Mouse (Mus musculus) midbrain, embryonic 13.5 days (tissue): ENCODE measurements at regions not wholly inside any gene's neighbourhood (a gene's known extent, or its start where the extent isn't known, plus 50 kb on each side); places are given as distances from the start of the nearest gene placed in this dataset.

Experiments
- ATAC-seq: fragments of 200-750 bp; cut with Nextera tagmentation; 2 replicates; pipeline ENCODE4 v1.8.0; 2017; ENCODE audit warnings: mild to moderate bottlenecking, moderate TSS enrichment, moderate library complexity
- H3K27ac ChIP-seq: fragments of 300-500 bp; sonication (generic); 2 replicates; pipeline ENCODE4 v1.5.1; 2015; ENCODE audit warnings: inconsistent platforms, mild to moderate bottlenecking, moderate library complexity
- H3K27me3 ChIP-seq: fragments of 300-500 bp; sonication (generic); 2 replicates; pipeline ENCODE4 v1.6.1; 2015; ENCODE audit warnings: mild to moderate bottlenecking, inconsistent platforms
- H3K36me3 ChIP-seq: fragments of 300-500 bp; sonication (generic); 2 replicates; pipeline ENCODE4 v1.6.1; 2015; ENCODE audit warnings: mild to moderate bottlenecking, inconsistent platforms
- H3K4me1 ChIP-seq: fragments of 300-500 bp; sonication (generic); replicated peaks from 2 replicates; pipeline ENCODE4 v1.6.1; 2015; ENCODE audit warnings: inconsistent platforms
- H3K4me2 ChIP-seq: fragments of 300-500 bp; sonication (generic); replicated peaks from 2 replicates; pipeline ENCODE4 v1.6.1; 2015; ENCODE audit warnings: moderate library complexity, mild to moderate bottlenecking, inconsistent platforms
- H3K4me3 ChIP-seq: fragments of 300-500 bp; sonication (generic); replicated peaks from 2 replicates; pipeline ENCODE4 v1.5.1; 2015; ENCODE audit warnings: mild to moderate bottlenecking, inconsistent platforms
- H3K9ac ChIP-seq: fragments of 300-500 bp; sonication (generic); replicated peaks from 2 replicates; pipeline ENCODE4 v1.6.1; 2015; ENCODE audit warnings: mild to moderate bottlenecking, inconsistent platforms
- H3K9me3 ChIP-seq: fragments of 300-500 bp; sonication (generic); 2 replicates; pipeline ENCODE4 v1.6.1; 2016; ENCODE audit warnings: mild to moderate bottlenecking, inconsistent platforms
- WGBS: fragments of 180-500 bp; shearing (Covaris S2); methylation state at CpG from one replicate; pipeline ENCODE4 v1.1.7; 2015; 5-methylcytosine and 5-hydroxymethylcytosine counted together

- H3K27ac ChIP-seq: no peak overlapping the region
- H3K9ac ChIP-seq: no peak overlapping the region
- no peaks in the 10 kb centered on the region for H3K9me3 ChIP-seq
- 82% methylated on average over 10 of the region's 10 CpGs for whole genome bisulfite sequencing
- no peak for ATAC-seq
- H3K4me1 ChIP-seq: no peaks in the 10 kb centered on the region
- H3K27me3 ChIP-seq: no peaks in the 10 kb centered on the region
- H3K4me2 ChIP-seq: no peak overlapping the region
- no peak overlapping the region for H3K4me3 ChIP-seq
- no peaks in the 10 kb centered on the region for H3K36me3 ChIP-seq
Observed at GRCm38 (mm10) chr3:128087163-128087562, 191.0 kb upstream of the Fam241a start.

GRCm38 (mm10) chr3:128082463-128082862 is 186.3 kb upstream of the Fam241a start:
- no peak overlapping the region for H3K4me2 ChIP-seq
- H3K9me3 ChIP-seq: no peaks in the 10 kb centered on the region
- H3K4me1 ChIP-seq: no peaks in the 10 kb centered on the region
- H3K27ac ChIP-seq: no peak overlapping the region
- H3K36me3 ChIP-seq: no peaks in the 10 kb centered on the region
- no peaks in the 10 kb centered on the region for H3K27me3 ChIP-seq
- 78% methylated on average over 6 of the region's 6 CpGs for WGBS
- no peak overlapping the region for H3K4me3 ChIP-seq
- no peak for ATAC-seq
- H3K9ac ChIP-seq: no peak overlapping the region

GRCm38 (mm10) chr3:128081430-128081829 is 185.3 kb upstream of the Fam241a start:
- no peak overlapping the region for H3K9ac ChIP-seq
- H3K9me3 ChIP-seq: no peaks in the 10 kb centered on the region
- no peak overlapping the region for H3K4me3 ChIP-seq
- WGBS: 84% methylated on average over 1 of the region's 1 CpGs
- no peaks in the 10 kb centered on the region for H3K27me3 ChIP-seq
- H3K36me3 ChIP-seq: no peaks in the 10 kb centered on the region
- ATAC-seq: no peak
- H3K4me1 ChIP-seq: no peaks in the 10 kb centered on the region
- H3K27ac ChIP-seq: no peak overlapping the region
- no peak overlapping the region for H3K4me2 ChIP-seq

- Histone ChIP-seq H3K4me1 (no peaks in the 10 kb centered on the region), H3K27me3 (no peaks in the 10 kb centered on the region), H3K27ac (no peak overlapping the region), H3K4me2 (no peak overlapping the region), H3K9me3 (no peaks in the 10 kb centered on the region), H3K36me3 (no peaks in the 10 kb centered on the region), H3K9ac (no peak overlapping the region), H3K4me3 (no peak overlapping the region)
- 75% methylated on average over 4 of the region's 4 CpGs for WGBS
- ATAC-seq: no peak
Observed at GRCm38 (mm10) chr3:128067861-128068260, 171.7 kb upstream of the Fam241a start.

GRCm38 (mm10) chr3:128054031-128054430 is 157.9 kb upstream of the Fam241a start:
- H3K4me1 ChIP-seq: no peaks in the 10 kb centered on the region
- 82% methylated on average over 9 of the region's 9 CpGs for WGBS
- no peak overlapping the region for H3K9ac ChIP-seq
- H3K9me3 ChIP-seq: no peaks in the 10 kb centered on the region
- H3K4me3 ChIP-seq: no peak overlapping the region
- no peaks in the 10 kb centered on the region for H3K27me3 ChIP-seq
- no peak overlapping the region for H3K27ac ChIP-seq
- H3K4me2 ChIP-seq: no peak overlapping the region
- no peak for ATAC-seq
- H3K36me3 ChIP-seq: no peaks in the 10 kb centered on the region

- ATAC-seq: no peak
- Histone ChIP-seq H3K4me3 (no peak overlapping the region), H3K4me1 (0 out of 2 replicates have a peak, but pooled peaks cover 8% of the 10 kb centered on the region), H3K36me3 (no peaks in the 10 kb centered on the region), H3K27me3 (no peaks in the 10 kb centered on the region), H3K9ac (no peak overlapping the region), H3K4me2 (no peak overlapping the region), H3K27ac (no peak overlapping the region), H3K9me3 (no peaks in the 10 kb centered on the region)
- WGBS: 89% methylated on average over 3 of the region's 3 CpGs
Observed at GRCm38 (mm10) chr3:128043709-128044108, 147.6 kb upstream of the Fam241a start.

- 50% methylated on average over 12 of the region's 12 CpGs for WGBS
- no peaks in the 10 kb centered on the region for H3K36me3 ChIP-seq
- H3K27ac ChIP-seq: 0 out of 2 replicates have a peak overlapping the region, but pooled peaks have one; percentile 36
- H3K4me3 ChIP-seq: no peak overlapping the region
- 0 out of 2 replicates have a peak, but pooled peaks cover 16% of the 10 kb centered on the region for H3K4me1 ChIP-seq
- ATAC-seq: peak; percentile 73
- no peak overlapping the region for H3K4me2 ChIP-seq
- no peaks in the 10 kb centered on the region for H3K27me3 ChIP-seq
- no peaks in the 10 kb centered on the region for H3K9me3 ChIP-seq
- H3K9ac ChIP-seq: no peak overlapping the region
Observed at GRCm38 (mm10) chr3:128040407-128041115, 144.4 kb upstream of the Fam241a start.

- Histone ChIP-seq H3K4me2 (no peak overlapping the region), H3K27ac (no peak overlapping the region), H3K4me3 (no peak overlapping the region), H3K36me3 (no peaks in the 10 kb centered on the region), H3K4me1 (0 out of 2 replicates have a peak, but pooled peaks cover 16% of the 10 kb centered on the region), H3K9ac (no peak overlapping the region), H3K27me3 (no peaks in the 10 kb centered on the region), H3K9me3 (no peaks in the 10 kb centered on the region)
- 52% methylated on average over 5 of the region's 5 CpGs for WGBS
- no peak for ATAC-seq
Observed at GRCm38 (mm10) chr3:128039185-128039584, 143.1 kb upstream of the Fam241a start.

GRCm38 (mm10) chr3:128036538-128036937 is 140.4 kb upstream of the Fam241a start:
- H3K27ac ChIP-seq: no peak overlapping the region
- 61% methylated on average over 10 of the region's 10 CpGs for WGBS
- H3K9ac ChIP-seq: no peak overlapping the region
- no peaks in the 10 kb centered on the region for H3K9me3 ChIP-seq
- H3K4me2 ChIP-seq: no peak overlapping the region
- 0 out of 2 replicates have a peak, but pooled peaks cover 16% of the 10 kb centered on the region for H3K4me1 ChIP-seq
- no peaks in the 10 kb centered on the region for H3K27me3 ChIP-seq
- no peak for ATAC-seq
- H3K4me3 ChIP-seq: no peak overlapping the region
- H3K36me3 ChIP-seq: no peaks in the 10 kb centered on the region

GRCm38 (mm10) chr3:128030352-128030751 is 134.2 kb upstream of the Fam241a start:
- WGBS: 95% methylated on average over 3 of the region's 3 CpGs
- Histone ChIP-seq H3K4me3 (no peak overlapping the region), H3K27me3 (no peaks in the 10 kb centered on the region), H3K27ac (no peak overlapping the region), H3K4me1 (peaks cover 9% of the 10 kb centered on the region; the same call in 1 of the 2 replicates), H3K9me3 (no peaks in the 10 kb centered on the region), H3K36me3 (no peaks in the 10 kb centered on the region), H3K9ac (no peak overlapping the region), H3K4me2 (no peak overlapping the region)
- no peak for ATAC-seq

GRCm38 (mm10) chr3:128029565-128029915 is 133.4 kb upstream of the Fam241a start:
- Histone ChIP-seq H3K27me3 (no peaks in the 10 kb centered on the region), H3K36me3 (no peaks in the 10 kb centered on the region), H3K9me3 (no peaks in the 10 kb centered on the region), H3K4me3 (no peak overlapping the region), H3K27ac (no peak overlapping the region), H3K4me1 (peaks cover 9% of the 10 kb centered on the region; the same call in 1 of the 2 replicates), H3K9ac (no peak overlapping the region), H3K4me2 (no peak overlapping the region)
- no peak for ATAC-seq
- 69% methylated on average over 5 of the region's 5 CpGs for WGBS

GRCm38 (mm10) chr3:128028856-128029564 is 132.9 kb upstream of the Fam241a start:
- Histone ChIP-seq H3K4me2 (no peak overlapping the region), H3K4me1 (peaks cover 9% of the 10 kb centered on the region; the same call in 1 of the 2 replicates), H3K9me3 (no peaks in the 10 kb centered on the region), H3K27ac (no peak overlapping the region), H3K4me3 (no peak overlapping the region), H3K27me3 (no peaks in the 10 kb centered on the region), H3K36me3 (no peaks in the 10 kb centered on the region), H3K9ac (no peak overlapping the region)
- 19% methylated on average over 11 of the region's 11 CpGs for WGBS
- ATAC-seq: 0 out of 2 replicates have a peak, but pooled peaks have one; percentile 30
